Mouse (Mus musculus) spleen, adult 2 months (tissue): ENCODE measurements around the gene Nup188. TPM values are rescaled to one million over a fixed set of nuclear protein-coding genes. Genes with fewer than 3 reads are reported as not detected.

Source experiments
- DNase-seq, 2 experiments: peaks; one replicate each; pipeline versions ENCODE4 v3.0.0 to v3.0.0-alpha.2; 2012 to 2021; ENCODE audit warnings: low spot score in 2 of 2, low read depth in 1 of 2
- H3K27ac ChIP-seq: fragments of 200-500 bp; 2 replicates; pipeline ENCODE4 v1.5.1; 2012; ENCODE audit warnings: low read length, inconsistent platforms; ENCODE audit not compliant: insufficient read depth
- H3K27me3 ChIP-seq: fragments of 200-500 bp; 2 replicates; pipeline ENCODE4 v1.6.1; 2012; ENCODE audit warnings: mild to moderate bottlenecking, moderate library complexity, low read length, inconsistent platforms; ENCODE audit not compliant: control insufficient read depth, insufficient read depth
- H3K36me3 ChIP-seq: fragments of 200-500 bp; 2 replicates; pipeline ENCODE4 v1.6.1; 2012; ENCODE audit warnings: mild to moderate bottlenecking, low read length, inconsistent platforms; ENCODE audit not compliant: control insufficient read depth, insufficient read depth
- H3K4me1 ChIP-seq: fragments of 200-500 bp; 2 replicates; pipeline ENCODE4 v1.6.1; 2011; ENCODE audit warnings: inconsistent platforms; ENCODE audit not compliant: control insufficient read depth, insufficient read depth, insufficient read length
- H3K4me3 ChIP-seq: fragments of 200-500 bp; 2 replicates; pipeline ENCODE4 v1.5.1; 2011; ENCODE audit warnings: mild to moderate bottlenecking, inconsistent platforms; ENCODE audit not compliant: insufficient read depth, insufficient read length; ENCODE audit errors: extremely low read depth
- CTCF ChIP-seq: fragments of 200-500 bp; IDR thresholded peaks from 2 replicates; pipeline ENCODE4 v1.5.1; 2011; ENCODE audit warnings: mild to moderate bottlenecking, inconsistent platforms; ENCODE audit not compliant: insufficient read depth, insufficient read length, insufficient replicate concordance; ENCODE audit errors: extremely low read depth
- POLR2A ChIP-seq: fragments of 200-500 bp; IDR thresholded peaks from 2 replicates; pipeline ENCODE4 v1.6.1; 2011; ENCODE audit warnings: low read depth, low read length, inconsistent platforms
- WGBS: fragments of 180-500 bp; shearing (Covaris S2); methylation state at CpG from one replicate; pipeline ENCODE4 v1.1.7; 2018; 5-methylcytosine and 5-hydroxymethylcytosine counted together
- polyA plus RNA-seq: library from polyadenylated mRNA; depleted of rRNA; stranded (reverse); fragments of >200 nt; gene quantifications from 2 replicates; pipeline ENCODE4 v1.2.3, GENCODE M21; 2012

Gene Nup188
- polyA plus RNA-seq, 1 experiment, result 32.4 TPM

DNA sequence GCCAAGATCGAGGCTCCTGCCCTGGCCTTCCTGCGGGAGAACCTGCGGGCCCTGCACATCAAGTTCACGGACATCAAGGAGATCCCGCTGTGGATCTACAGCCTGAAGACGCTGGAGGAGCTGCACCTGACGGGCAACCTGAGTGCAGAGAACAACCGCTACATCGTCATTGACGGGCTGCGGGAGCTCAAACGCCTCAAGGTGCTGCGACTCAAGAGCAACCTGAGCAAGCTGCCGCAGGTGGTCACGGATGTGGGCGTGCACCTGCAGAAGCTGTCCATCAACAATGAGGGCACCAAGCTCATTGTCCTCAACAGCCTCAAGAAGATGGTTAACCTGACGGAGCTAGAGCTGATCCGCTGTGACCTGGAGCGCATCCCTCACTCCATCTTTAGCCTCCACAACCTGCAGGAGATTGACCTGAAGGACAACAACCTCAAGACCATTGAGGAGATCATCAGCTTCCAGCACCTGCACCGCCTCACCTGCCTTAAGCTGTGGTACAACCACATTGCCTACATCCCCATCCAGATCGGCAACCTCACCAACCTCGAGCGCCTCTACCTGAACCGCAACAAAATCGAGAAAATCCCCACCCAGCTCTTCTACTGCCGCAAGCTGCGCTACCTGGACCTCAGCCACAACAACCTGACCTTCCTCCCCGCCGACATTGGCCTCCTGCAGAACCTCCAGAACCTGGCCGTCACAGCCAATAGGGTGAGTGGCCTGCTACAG lies 29.4 kb upstream of the Nup188 start:
- H3K27me3 ChIP-seq, result no peaks in the 10 kb centered on the region
- H3K4me3 ChIP-seq, result no peak overlapping the region
- no peak overlapping the region; the same call in 1 of the 2 replicates for H3K27ac ChIP-seq
- peaks cover 40% of the 10 kb centered on the region; the same call in 1 of the 2 replicates for H3K4me1 ChIP-seq
- TF ChIP-seq CTCF, result no peak
- TF ChIP-seq POLR2A, result no peak
- H3K36me3 ChIP-seq, result peaks cover 24% of the 10 kb centered on the region
- WGBS, result 87% methylated on average over 30 of the region's 30 CpGs
- no peak for DNase-seq

DNA sequence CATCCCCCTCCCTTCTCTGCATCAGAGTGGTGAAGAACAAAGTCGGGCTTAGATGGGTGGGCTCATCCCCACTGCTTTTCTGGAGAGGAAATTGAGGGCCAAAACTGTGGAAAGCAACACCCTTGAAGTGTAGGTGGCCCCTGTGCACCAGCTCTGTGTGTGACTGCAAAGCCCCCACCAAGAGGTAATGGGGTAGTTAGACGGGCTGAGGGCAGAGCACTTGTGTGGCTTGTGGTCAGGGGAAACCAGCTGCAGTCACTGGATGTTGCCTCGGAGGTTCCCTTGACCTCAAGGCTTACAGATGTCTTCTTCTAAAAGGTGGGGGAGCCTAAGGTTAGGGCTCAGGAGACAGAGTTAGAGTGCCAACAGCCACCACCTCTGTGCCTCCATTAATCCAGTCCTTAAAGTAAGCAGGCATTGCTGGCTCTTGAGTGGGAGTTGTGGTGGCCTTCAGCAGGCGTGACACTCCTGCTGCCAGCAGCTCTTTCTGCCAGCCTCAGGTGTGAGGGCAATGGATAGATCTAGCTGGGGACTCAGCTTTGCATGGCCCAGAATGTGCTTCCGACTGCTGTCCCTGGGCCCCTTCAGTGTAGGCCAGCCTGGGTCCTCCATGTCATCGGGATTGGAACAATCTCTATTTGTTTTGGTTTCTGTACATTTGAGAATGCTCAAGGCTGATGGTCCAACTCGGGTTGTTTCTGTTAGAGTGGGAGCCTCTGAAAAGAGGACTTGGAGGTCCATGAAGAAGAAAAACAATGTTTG lies 28.3 kb upstream of the Nup188 start:
- Histone ChIP-seq H3K27ac (peak overlapping the region; percentile 62), H3K4me3 (no peak overlapping the region), H3K27me3 (no peaks in the 10 kb centered on the region), H3K4me1 (peaks cover 29% of the 10 kb centered on the region; the same call in 1 of the 2 replicates), H3K36me3 (peaks cover 31% of the 10 kb centered on the region)
- 35% methylated on average over 7 of the region's 7 CpGs for WGBS
- no peak for DNase-seq
- TF ChIP-seq CTCF (no peak), POLR2A (no peak)

DNA sequence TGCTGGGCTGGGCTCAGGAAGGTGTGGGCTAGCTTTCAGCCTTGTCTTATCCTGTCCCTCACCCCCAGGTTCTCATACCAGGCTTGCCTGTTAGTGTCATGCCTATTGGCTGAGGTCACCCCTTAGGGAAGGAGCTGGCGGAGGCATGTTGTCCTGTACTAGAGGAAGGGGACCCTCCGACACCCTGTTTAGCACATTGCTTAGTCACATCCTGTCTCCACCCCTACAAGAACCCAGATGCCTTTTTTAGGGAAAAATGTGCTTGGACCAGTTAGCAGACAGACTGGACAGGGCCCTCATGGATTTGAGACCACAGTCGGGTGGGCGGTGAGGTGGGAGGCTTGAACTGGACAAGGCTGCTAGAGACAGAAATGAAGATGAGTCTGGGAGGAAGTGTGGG lies 27.6 kb upstream of the Nup188 start:
- Histone ChIP-seq H3K36me3 (peaks cover 37% of the 10 kb centered on the region), H3K27ac (peak overlapping the region; percentile 62), H3K4me3 (no peak overlapping the region), H3K4me1 (peaks cover 22% of the 10 kb centered on the region; the same call in 1 of the 2 replicates), H3K27me3 (no peaks in the 10 kb centered on the region)
- TF ChIP-seq CTCF, result no peak
- TF ChIP-seq POLR2A, result no peak
- no peak for DNase-seq
- WGBS, result 60% methylated on average over 4 of the region's 4 CpGs

DNA sequence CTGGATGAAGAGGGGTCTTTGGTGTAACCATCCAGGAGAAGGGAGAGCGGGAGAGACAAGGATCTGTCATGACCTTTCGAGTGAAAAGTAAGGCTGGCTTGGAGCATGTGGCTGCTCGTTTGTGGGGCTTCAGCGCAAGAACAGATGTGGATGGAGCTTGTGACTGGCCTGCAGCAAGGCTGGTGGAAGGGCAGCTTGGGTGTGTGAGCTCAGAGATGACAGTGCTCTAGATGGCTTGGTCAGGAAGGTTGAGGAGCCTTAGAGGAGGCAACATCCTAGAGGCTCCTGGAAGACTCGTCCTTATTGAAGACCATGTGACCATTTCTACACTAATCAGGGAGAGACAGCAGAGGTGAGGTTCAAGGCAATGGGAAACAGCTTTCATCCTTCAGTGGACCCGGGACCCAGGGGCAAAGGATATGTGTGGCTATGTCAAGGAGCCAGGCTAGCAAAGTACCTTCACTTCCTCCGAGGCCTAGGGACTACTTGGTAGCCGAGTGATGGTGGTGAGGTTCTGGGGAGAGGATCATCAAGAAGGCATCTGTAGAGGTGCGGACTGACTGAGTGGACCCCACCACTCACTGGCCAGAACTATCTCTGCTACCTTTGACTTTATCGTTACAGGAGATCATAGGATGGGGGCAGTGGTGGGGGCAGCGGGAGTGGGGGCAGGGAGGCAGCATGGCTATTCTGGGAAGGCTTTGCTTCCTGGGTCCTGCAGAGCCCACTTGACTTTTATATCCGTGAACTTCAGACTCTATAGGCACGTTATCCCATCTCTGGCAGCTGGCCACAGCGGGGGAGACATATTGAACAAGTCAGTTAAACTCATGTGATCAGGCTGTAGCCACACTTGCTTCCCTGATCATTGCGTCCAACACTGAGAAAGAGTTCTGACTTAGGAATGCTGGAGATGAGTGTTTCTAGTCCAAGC lies 26.8 kb upstream of the Nup188 start:
- no peak for TF ChIP-seq POLR2A
- no peak for TF ChIP-seq CTCF
- Histone ChIP-seq H3K36me3 (peaks cover 43% of the 10 kb centered on the region), H3K4me3 (no peak overlapping the region), H3K27me3 (no peaks in the 10 kb centered on the region), H3K27ac (peak overlapping the region; percentile 62), H3K4me1 (peaks cover 17% of the 10 kb centered on the region; the same call in 1 of the 2 replicates)
- DNase-seq, result no peak
- 87% methylated on average over 15 of the region's 15 CpGs for WGBS

DNA sequence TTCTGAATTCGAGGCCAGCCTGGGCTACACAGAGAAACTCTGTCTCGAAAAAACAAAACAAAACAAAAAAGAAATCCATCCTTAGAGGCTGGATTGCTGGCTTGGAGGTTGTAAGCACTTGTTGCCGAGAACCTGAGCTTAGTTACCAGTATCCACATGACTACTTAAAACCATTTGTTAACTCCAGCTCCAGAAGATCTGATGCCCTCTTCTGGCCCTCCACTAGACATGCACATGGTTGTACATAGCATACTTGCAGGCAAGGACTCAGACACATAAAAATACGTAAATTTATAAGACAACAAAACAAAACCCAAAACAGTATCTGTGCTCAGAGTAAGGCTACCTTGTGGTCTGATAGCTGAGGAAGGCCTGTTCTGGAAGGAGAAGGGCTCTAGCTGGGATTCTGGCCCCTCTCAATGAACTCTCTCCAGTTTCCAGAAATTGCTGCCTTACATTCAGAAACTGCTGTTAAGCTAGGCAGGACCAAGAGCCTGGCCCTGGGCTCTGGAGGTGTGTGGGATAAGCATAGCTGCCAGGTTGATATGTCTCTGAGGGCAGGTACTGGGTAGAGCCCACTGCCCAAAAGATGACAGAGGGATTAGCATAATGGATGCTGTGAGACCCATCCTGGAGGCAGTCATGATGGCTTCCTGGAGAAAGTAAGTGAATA lies 25.0 kb upstream of the Nup188 start:
- no peak for DNase-seq
- Histone ChIP-seq H3K4me3 (no peak overlapping the region), H3K36me3 (peaks cover 31% of the 10 kb centered on the region), H3K4me1 (peaks cover 17% of the 10 kb centered on the region; the same call in 1 of the 2 replicates), H3K27ac (no peak overlapping the region), H3K27me3 (no peaks in the 10 kb centered on the region)
- TF ChIP-seq CTCF (no peak), POLR2A (no peak)
- WGBS, result 82% methylated on average over 4 of the region's 4 CpGs

DNA sequence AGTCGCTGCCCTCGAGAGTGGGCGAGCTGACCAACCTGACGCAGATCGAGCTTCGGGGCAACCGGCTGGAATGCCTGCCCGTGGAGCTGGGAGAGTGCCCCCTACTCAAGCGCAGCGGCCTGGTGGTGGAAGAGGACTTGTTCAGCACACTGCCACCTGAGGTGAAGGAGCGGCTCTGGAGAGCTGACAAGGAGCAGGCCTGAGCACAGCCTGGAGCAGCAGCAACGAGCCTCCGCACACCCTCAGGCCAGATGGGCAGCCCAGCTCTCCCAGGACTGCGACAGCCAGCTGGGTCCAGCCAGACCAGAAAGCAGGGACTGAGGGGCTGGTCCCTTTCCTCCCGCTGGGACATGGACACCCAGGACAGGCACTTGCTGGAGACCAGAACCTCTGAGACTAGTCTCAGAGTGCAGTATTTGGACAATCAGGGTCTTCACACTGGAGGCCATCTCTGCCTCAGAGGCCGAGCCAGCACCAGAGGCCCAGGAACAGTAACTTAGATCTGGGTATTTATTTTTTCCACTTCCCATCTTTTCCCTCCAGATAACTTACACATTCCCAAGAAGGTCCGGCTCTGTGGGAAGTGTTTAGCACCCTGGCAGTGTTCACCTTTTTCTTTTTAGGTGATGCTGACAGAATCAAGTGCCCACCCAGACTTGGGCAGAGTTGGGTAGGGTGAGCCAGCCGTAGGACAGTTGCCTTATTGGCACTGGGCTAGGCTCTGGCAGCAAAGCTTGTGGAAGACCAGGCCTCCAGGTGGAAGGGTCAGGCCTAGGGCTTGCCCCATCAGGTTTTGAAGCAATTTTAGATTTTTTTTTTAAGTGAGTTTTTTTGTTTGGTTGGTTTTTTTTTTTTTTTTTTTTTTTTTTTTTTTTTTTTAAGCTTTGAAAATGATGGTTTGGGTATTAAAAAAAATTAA lies 24.0 kb upstream of the Nup188 start:
- no peak for DNase-seq
- no peak for TF ChIP-seq CTCF
- no peak for TF ChIP-seq POLR2A
- H3K27me3 ChIP-seq, result no peaks in the 10 kb centered on the region
- 95% methylated on average over 18 of the region's 18 CpGs for WGBS
- peaks cover 17% of the 10 kb centered on the region; the same call in 1 of the 2 replicates for H3K4me1 ChIP-seq
- no peak overlapping the region for H3K27ac ChIP-seq
- peaks cover 22% of the 10 kb centered on the region for H3K36me3 ChIP-seq
- no peak overlapping the region for H3K4me3 ChIP-seq
